In the genomic region with DNA sequence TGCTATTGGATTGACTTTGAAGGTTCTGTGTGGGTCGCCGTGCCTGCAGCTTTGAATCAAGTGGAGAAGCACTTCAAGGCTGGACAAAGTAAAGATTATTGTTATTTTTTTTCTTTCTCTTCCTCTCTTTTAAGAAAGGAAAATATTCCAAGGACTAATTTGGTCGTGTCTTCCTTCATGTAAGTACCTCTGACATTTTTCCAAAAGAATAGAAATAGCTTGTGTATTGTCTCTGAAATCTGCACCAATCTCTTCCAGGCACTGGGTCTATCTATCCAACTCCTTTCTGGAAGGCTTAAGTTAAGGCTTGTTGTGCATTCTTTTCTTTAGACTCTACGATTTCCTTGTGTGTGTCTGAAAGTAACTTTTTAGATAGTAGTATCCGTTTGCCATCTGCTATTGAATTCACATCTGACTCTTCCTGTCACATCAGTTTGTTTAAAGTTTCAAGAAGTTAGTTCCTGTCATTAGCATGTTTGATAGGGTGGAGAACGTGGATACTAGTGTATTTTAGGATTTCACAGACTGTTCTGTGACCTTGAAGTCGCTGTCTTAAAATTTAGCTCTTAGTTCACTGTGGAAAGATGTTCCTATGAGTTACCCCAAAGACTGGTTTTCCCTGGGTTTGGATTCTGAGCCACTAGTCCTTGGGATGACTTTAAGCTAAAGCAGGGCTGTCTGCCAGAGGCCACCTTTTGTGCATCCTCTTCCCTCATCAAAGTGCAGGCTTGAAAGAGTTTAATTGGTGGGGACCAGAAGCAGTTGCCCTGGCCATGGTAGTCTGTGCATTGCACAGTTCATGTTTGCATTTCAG, we compare ENCODE assay signal across 8 mouse cellular contexts. TPM values are rescaled to one million over a fixed set of nuclear protein-coding genes. Genes with fewer than 3 reads are reported as not detected.
DNase-seq lines count a peak whose midpoint lies in the region; ATAC-seq and TF ChIP-seq lines count a peak whose summit lies in the region.

No protein-coding gene starts in this region.

- no peaks in the 10 kb centered on the region for H3K9me3 ChIP-seq in intestine, postnatal 0 days (ENCODE audit: control insufficient read depth)
- no peaks in the 10 kb centered on the region for H3K9me3 ChIP-seq in neural tube, embryonic 12.5 days

- H3K4me2 ChIP-seq in intestine, postnatal 0 days (replicated peaks; ENCODE audit: low read depth) = peak overlapping the region; percentile 67
- peak overlapping the region; percentile 85 for H3K4me2 ChIP-seq in neural tube, embryonic 12.5 days (replicated peaks)

- no peaks in the 10 kb centered on the region for H3K36me3 ChIP-seq in testis, adult 2 months (ENCODE audit: control insufficient read depth, insufficient read depth, low read length)
- no peaks in the 10 kb centered on the region for H3K36me3 ChIP-seq in intestine, postnatal 0 days (ENCODE audit: control insufficient read depth, insufficient read depth)
- H3K36me3 ChIP-seq in neural tube, embryonic 12.5 days = no peaks in the 10 kb centered on the region

- peak overlapping the region; percentile 50; the same call in 1 of the 2 replicates for H3K9ac ChIP-seq in intestine, postnatal 0 days (ENCODE audit: low read depth, low read length)
- H3K9ac ChIP-seq in neural tube, embryonic 12.5 days = no peak overlapping the region

- no peak for TF ChIP-seq CTCF in testis, adult 2 months (IDR thresholded peaks at IDR 0.05; ENCODE audit: control insufficient read depth, insufficient read depth, insufficient replicate concordance, low read depth, low read length)
- no peak for TF ChIP-seq CTCF in intestine, postnatal 0 days (IDR thresholded peaks at IDR 0.05; ENCODE audit: low read depth)

- H3K27me3 ChIP-seq in testis, adult 2 months (ENCODE audit: control insufficient read depth, insufficient read depth, low read length) = no peaks in the 10 kb centered on the region
- peaks cover 3% of the 10 kb centered on the region for H3K27me3 ChIP-seq in intestine, postnatal 0 days (replicated peaks; ENCODE audit: control insufficient read depth, insufficient read depth, low read length)
- no peaks in the 10 kb centered on the region for H3K27me3 ChIP-seq in neural tube, embryonic 12.5 days (replicated peaks)

- 0 out of 2 replicates have a peak, but pooled peaks have one; percentile 6 for ATAC-seq in cerebellum, adult (ENCODE audit: insufficient number of reproducible peaks, low FRiP score, low TSS enrichment)
- no peak for ATAC-seq in intestine, postnatal 0 days
- no peak for ATAC-seq in neural tube, embryonic 12.5 days (ENCODE audit: low FRiP score, low read depth)

- DNase-seq in cerebellum, adult 9-11 months = no peak
- no peak for DNase-seq in testis, postnatal 10 days (ENCODE audit: low spot score)
- DNase-seq in right cerebral cortex, adult 18-20 months = no peak
- no peak for DNase-seq in left cerebral cortex, adult 8-10 months (ENCODE audit: low spot score in 2 of 2)

- H3K27ac ChIP-seq in testis, adult 2 months (ENCODE audit: control insufficient read depth, insufficient read depth, low read depth, low read length) = peak overlapping the region; percentile 59
- H3K27ac ChIP-seq in intestine, postnatal 0 days (ENCODE audit: low read depth, low read length) = 0 out of 2 replicates have a peak overlapping the region, but pooled peaks have one; percentile 70
- no peak overlapping the region for H3K27ac ChIP-seq in neural tube, embryonic 12.5 days

- peaks cover 8% of the 10 kb centered on the region; the same call in 1 of the 2 replicates for H3K4me1 ChIP-seq in testis, adult 2 months (ENCODE audit: control insufficient read depth, insufficient read depth, low read length)
- H3K4me1 ChIP-seq in intestine, postnatal 0 days (replicated peaks; ENCODE audit: control insufficient read depth, insufficient read depth, low read length) = no peaks in the 10 kb centered on the region
- no peaks in the 10 kb centered on the region for H3K4me1 ChIP-seq in neural tube, embryonic 12.5 days

- peak overlapping the region; percentile 87 for H3K4me3 ChIP-seq in testis, adult 2 months (ENCODE audit: control insufficient read depth, low read depth, low read length)
- H3K4me3 ChIP-seq in intestine, postnatal 0 days (ENCODE audit: low read depth, low read length) = peak overlapping the region; percentile 62
- peak overlapping the region; percentile 57 for H3K4me3 ChIP-seq in neural tube, embryonic 12.5 days

- WGBS in intestine, postnatal 0 days = 11% methylated on average over 7 of the region's 7 CpGs
- WGBS in neural tube, embryonic 12.5 days = 19% methylated on average over 7 of the region's 7 CpGs

- TF ChIP-seq POLR2A in testis, adult 2 months (IDR thresholded peaks at IDR 0.05; ENCODE audit: control insufficient read depth, low read depth, low read length) = no peak

RNA-seq across cellular contexts. Expression of gene Mef2c, which starts 21.3 kb away (rescaled TPM):
- polyA plus RNA-seq in testis, adult 2 months (2012; rRNA removed) = 4.0 and 4.2 TPM in 2 replicates
- polyA plus RNA-seq in intestine, postnatal 0 days (2015; fragmentation: Nextera tagmentation; extraction: Ambion mirVana) = 19.2 and 20.9 TPM in 2 replicates
- polyA plus RNA-seq in neural tube, embryonic 12.5 days (2016; fragmentation: Nextera tagmentation; extraction: Ambion mirVana) = 32.8 and 36.4 TPM in 2 replicates
- 100 to 1,000 TPM; 548 to 660 (median 570) TPM for total RNA-seq in left cerebral cortex, adult 8-10 months (2022)
